Comparison of ENCODE assay signal across 17 mouse cellular contexts in genomic region chr11:79056891-79057290, GRCm38 (mm10).
DNase-seq lines count a peak whose midpoint lies in the region; ATAC-seq lines count a peak whose summit lies in the region.
"Had no signal": no experiment of that assay in that cellular context is flagged by ENCODE, and none has a peak within 500 bp of the region (broad histone marks: within the 10 kb centered on the region; RNA-seq: fewer than 3 reads in every experiment).

No protein-coding gene starts in this region.

- H3K4me3 ChIP-seq in heart, embryonic 15.5 days, result no peak overlapping the region
- no peak overlapping the region for H3K4me3 ChIP-seq in liver, embryonic 13.5 days (replicated peaks)
- H3K4me3 ChIP-seq: erythroblast, embryonic 14.5 days; limb, embryonic 13.5 days had no signal

- intact Hi-C loops in heart, postnatal 25 days (cut with DNase I), result no loop called here

- 63% methylated on average over 4 of the region's 4 CpGs for WGBS in heart, embryonic 15.5 days
- WGBS in liver, embryonic 13.5 days (ENCODE audit: insufficient replicate concordance), result 72% methylated on average over 4 of the region's 4 CpGs

- H3K4me2 ChIP-seq in heart, embryonic 15.5 days, result no peak overlapping the region
- H3K4me2 ChIP-seq in liver, embryonic 13.5 days, result no peak overlapping the region
- H3K4me2 ChIP-seq: limb, embryonic 13.5 days; midbrain, embryonic 11.5 days had no signal

- H3K36me3 ChIP-seq in heart, embryonic 15.5 days, result no peaks in the 10 kb centered on the region
- H3K36me3 ChIP-seq in liver, embryonic 13.5 days, result no peaks in the 10 kb centered on the region
- H3K36me3 ChIP-seq: limb, embryonic 13.5 days had no signal

- H3K27ac ChIP-seq in heart, embryonic 15.5 days, result peak overlapping the region; percentile 89
- peak overlapping the region; percentile 95 for H3K27ac ChIP-seq in liver, embryonic 13.5 days
- H3K27ac ChIP-seq: limb, embryonic 13.5 days had no signal

- no peaks in the 10 kb centered on the region for H3K9me3 ChIP-seq in heart, embryonic 15.5 days (replicated peaks)
- no peaks in the 10 kb centered on the region for H3K9me3 ChIP-seq in liver, embryonic 13.5 days (replicated peaks)
- H3K9me3 ChIP-seq: limb, embryonic 13.5 days had no signal

- peak; percentile 16 for DNase-seq in adrenal gland, postnatal 14 days
- DNase-seq in adrenal gland, adult 2 months, result no peak
- no peak for DNase-seq in heart, postnatal 25 days (ENCODE audit: low spot score)
- DNase-seq in liver, embryonic 13.5 days, result no peak
- no peak for DNase-seq in liver
- peak; percentile 56 for DNase-seq in skeletal muscle tissue, adult 2 months (ENCODE audit: low read depth, low spot score)
- no peak for DNase-seq in c-Kit-positive CD71-positive TER-119-positive erythroid progenitor cells, embryonic 14.5 days (ENCODE audit: low spot score)
- DNase-seq: cerebellum, adult 8-10 months; layer of hippocampus, postnatal 36 days; right cerebral cortex, postnatal 25 days; thymus, adult 2 months had no signal

- no peaks in the 10 kb centered on the region for H3K27me3 ChIP-seq in heart, embryonic 15.5 days
- H3K27me3 ChIP-seq in liver, embryonic 13.5 days, result no peaks in the 10 kb centered on the region
- H3K27me3 ChIP-seq: limb, embryonic 13.5 days; Patski had no signal

- peaks cover 69% of the 10 kb centered on the region for H3K4me1 ChIP-seq in heart, embryonic 15.5 days (replicated peaks)
- peaks cover 92% of the 10 kb centered on the region for H3K4me1 ChIP-seq in liver, embryonic 13.5 days (replicated peaks)

- H3K9ac ChIP-seq in heart, embryonic 15.5 days, result no peak overlapping the region
- H3K9ac ChIP-seq in liver, embryonic 13.5 days, result 0 out of 2 replicates have a peak overlapping the region, but pooled peaks have one; percentile 55
- H3K9ac ChIP-seq: limb, embryonic 13.5 days had no signal

- ATAC-seq in heart, embryonic 15.5 days (replicated peaks; ENCODE audit: insufficient number of reproducible peaks, insufficient read depth, low FRiP score, low read depth), result no peak
- ATAC-seq in liver, embryonic 13.5 days (ENCODE audit: low read depth), result no peak
- ATAC-seq: lung, postnatal 0 days; Patski had no signal

Comparison
In these comparisons a context has a peak if more than half of its experiments do, and no peak if none do; other contexts are left out.
1. DNase-seq: peak in adrenal gland, postnatal 14 days (single experiment) and skeletal muscle tissue, adult 2 months (single experiment); none in adrenal gland, adult 2 months (single experiment), heart, postnatal 25 days (single experiment), liver, embryonic 13.5 days (single experiment), liver (single experiment) and c-Kit-positive CD71-positive TER-119-positive erythroid progenitor cells, embryonic 14.5 days (single experiment).